Mouse (Mus musculus) erythroblast, embryonic 14.5 days (primary cell): Measurements from ENCODE around the gene Cdk8. TPM values are rescaled to one million over a fixed set of nuclear protein-coding genes. Genes with fewer than 3 reads are reported as not detected.

Experiments used
- H3K27me3 ChIP-seq: 2 replicates; pipeline ENCODE4 v1.6.1; 2012; ENCODE audit warnings: inconsistent platforms; ENCODE audit not compliant: control insufficient read depth
- H3K36me3 ChIP-seq: 2 replicates; pipeline ENCODE4 v1.6.1; 2012; ENCODE audit warnings: mild to moderate bottlenecking, inconsistent platforms; ENCODE audit not compliant: control insufficient read depth
- H3K4me1 ChIP-seq: 2 replicates; pipeline ENCODE4 v1.6.1; 2012; ENCODE audit warnings: inconsistent platforms; ENCODE audit not compliant: control insufficient read depth
- H3K4me3 ChIP-seq: replicated peaks from 2 replicates; pipeline ENCODE3; 2012; ENCODE audit warnings: moderate library complexity, mild to moderate bottlenecking, inconsistent platforms
- H3K9me3 ChIP-seq: 2 replicates; pipeline ENCODE4 v1.6.1; 2012; ENCODE audit warnings: low read length, inconsistent platforms, mixed read lengths; ENCODE audit not compliant: control insufficient read depth
- GATA1 ChIP-seq: IDR thresholded peaks from 2 replicates; pipeline ENCODE4 v1.6.1; 2012; ENCODE audit warnings: low read length, inconsistent platforms, mixed read lengths
- TAL1 ChIP-seq: IDR thresholded peaks from 3 replicates; pipeline ENCODE4 v1.6.1; 2012; ENCODE audit warnings: low read length, inconsistent platforms, mixed read lengths
- polyA plus RNA-seq: library from polyadenylated mRNA; stranded (reverse); fragments of >175 nt; gene quantifications from 2 replicates; pipeline ENCODE4 v1.2.3, GENCODE M21; 2012

Gene Cdk8
- polyA plus RNA-seq, 1 experiment: 11.8 TPM

DNA sequence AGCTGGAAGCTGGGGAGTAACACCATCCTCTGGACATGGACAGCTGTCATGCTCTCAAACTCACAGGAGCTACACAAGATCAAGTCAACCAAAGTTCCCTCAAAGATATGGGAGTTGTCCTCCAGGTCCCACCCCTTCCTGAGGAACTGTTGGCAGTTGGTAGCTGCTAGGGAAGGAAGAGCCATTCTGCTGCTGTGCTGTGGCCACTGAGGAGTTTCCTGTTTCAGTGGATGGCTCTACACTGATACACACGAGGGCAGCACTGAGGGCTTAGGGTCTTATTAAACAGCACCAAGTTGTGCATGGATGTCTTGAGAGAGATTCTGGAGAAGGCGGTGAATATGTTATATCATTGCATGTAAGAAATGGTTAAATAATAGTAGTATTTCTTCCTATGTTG is 31.5 kb upstream of the Cdk8 start:
- H3K27me3 ChIP-seq: no peaks in the 10 kb centered on the region
- TF ChIP-seq GATA1: no peak
- no peak for TF ChIP-seq TAL1

DNA sequence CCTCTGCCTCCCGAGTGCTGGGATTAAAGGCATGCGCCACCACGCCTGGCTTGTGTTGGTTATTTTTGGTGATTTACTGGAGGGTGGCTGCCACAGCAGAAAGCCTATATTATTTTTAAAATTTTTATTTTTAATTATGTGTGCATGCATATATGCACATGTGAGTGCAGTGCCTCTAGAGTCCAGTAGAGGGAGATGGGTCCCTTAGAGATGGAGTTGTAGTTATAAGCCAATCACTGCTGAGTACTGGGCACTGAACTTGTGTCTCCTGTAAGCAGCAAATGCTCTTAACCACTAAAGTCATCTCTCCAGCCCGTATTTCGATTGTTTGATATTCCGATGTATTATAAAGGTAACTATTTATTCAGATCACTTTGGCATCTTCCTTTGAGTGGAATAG is 30.4 kb upstream of the Cdk8 start:
- peaks cover 36% of the 10 kb centered on the region for H3K36me3 ChIP-seq
- H3K9me3 ChIP-seq: peaks cover 3% of the 10 kb centered on the region
- no peaks in the 10 kb centered on the region for H3K4me1 ChIP-seq
- TF ChIP-seq GATA1 (no peak), TAL1 (no peak)
- H3K27me3 ChIP-seq: no peaks in the 10 kb centered on the region
- H3K4me3 ChIP-seq: no peak overlapping the region

More for the DNA sequence above, 31.5 kb upstream of the Cdk8 start:
- Histone ChIP-seq H3K4me3 (no peak overlapping the region), H3K4me1 (no peaks in the 10 kb centered on the region), H3K36me3 (peaks cover 25% of the 10 kb centered on the region), H3K9me3 (peaks cover 3% of the 10 kb centered on the region)

DNA sequence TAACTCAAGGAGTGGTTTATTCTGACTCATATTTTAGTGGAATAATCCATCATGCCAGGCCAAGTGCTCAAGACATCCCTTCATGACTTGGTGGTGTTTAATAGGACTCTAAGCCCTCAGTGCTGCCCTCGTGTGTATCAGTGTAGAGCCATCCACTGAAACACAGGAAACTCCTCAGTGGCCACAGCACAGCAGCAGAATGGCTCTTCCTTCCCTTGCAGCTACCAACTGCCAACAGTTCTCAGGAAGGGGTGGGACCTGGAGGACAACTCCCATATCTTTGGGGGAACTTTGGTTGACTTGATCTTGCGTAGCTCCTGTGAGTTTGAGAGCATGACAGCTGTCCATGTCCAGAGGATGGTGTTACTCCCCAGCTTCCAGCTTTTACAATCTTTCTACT is 27.1 kb upstream of the Cdk8 start:
- Histone ChIP-seq H3K36me3 (peaks cover 69% of the 10 kb centered on the region), H3K9me3 (peaks cover 3% of the 10 kb centered on the region), H3K4me1 (no peaks in the 10 kb centered on the region), H3K4me3 (no peak overlapping the region), H3K27me3 (no peaks in the 10 kb centered on the region)
- TF ChIP-seq GATA1: no peak
- no peak for TF ChIP-seq TAL1

DNA sequence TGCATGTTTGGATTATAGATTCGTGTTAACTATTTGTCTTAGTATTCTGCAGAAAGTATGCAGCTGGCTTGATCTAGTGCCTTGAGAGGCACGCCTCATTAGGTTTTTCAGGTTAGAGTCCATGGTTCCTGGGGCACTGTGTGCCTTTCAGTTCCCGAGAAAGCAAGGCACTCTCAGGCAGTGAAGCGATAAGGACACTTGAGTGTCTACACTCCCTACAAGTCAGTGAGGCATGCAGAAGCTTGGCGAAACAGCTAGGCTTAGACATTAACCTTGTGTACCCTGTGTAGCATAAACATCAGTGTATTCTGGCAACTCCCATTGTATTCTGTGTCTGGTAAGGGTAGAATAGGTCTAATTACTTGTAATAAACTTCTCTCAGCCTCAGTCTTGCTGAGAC is 25.5 kb upstream of the Cdk8 start:
- Histone ChIP-seq H3K4me1 (no peaks in the 10 kb centered on the region), H3K4me3 (no peak overlapping the region), H3K27me3 (no peaks in the 10 kb centered on the region), H3K9me3 (peaks cover 3% of the 10 kb centered on the region), H3K36me3 (peaks cover 84% of the 10 kb centered on the region)
- TF ChIP-seq TAL1 (no peak), GATA1 (no peak)

DNA sequence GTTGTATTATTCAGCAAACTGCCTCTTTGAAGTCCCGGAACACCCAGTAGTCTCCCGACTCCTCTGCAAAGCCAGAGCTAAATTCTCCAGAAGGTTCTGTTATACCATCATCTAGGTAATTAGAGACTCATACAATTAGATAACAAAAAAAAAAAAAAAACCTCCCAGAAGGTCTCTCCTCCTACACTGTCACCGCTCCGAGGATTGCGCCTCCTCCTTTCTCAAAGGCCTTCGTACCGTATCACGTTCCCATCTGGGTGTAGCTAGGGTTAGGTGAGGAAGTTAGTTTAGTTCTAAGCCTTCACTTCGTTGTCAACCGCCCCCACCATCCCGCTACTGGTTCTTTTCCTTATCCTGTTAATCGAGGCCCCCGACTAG is 10.5 kb upstream of the Cdk8 start:
- Histone ChIP-seq H3K27me3 (no peaks in the 10 kb centered on the region), H3K4me3 (peak overlapping the region; percentile 94), H3K4me1 (peaks cover 30% of the 10 kb centered on the region), H3K36me3 (peaks cover 40% of the 10 kb centered on the region), H3K9me3 (no peaks in the 10 kb centered on the region)
- TF ChIP-seq TAL1: no peak
- TF ChIP-seq GATA1: peak; percentile 46; the same call in 1 of the 2 replicates

DNA sequence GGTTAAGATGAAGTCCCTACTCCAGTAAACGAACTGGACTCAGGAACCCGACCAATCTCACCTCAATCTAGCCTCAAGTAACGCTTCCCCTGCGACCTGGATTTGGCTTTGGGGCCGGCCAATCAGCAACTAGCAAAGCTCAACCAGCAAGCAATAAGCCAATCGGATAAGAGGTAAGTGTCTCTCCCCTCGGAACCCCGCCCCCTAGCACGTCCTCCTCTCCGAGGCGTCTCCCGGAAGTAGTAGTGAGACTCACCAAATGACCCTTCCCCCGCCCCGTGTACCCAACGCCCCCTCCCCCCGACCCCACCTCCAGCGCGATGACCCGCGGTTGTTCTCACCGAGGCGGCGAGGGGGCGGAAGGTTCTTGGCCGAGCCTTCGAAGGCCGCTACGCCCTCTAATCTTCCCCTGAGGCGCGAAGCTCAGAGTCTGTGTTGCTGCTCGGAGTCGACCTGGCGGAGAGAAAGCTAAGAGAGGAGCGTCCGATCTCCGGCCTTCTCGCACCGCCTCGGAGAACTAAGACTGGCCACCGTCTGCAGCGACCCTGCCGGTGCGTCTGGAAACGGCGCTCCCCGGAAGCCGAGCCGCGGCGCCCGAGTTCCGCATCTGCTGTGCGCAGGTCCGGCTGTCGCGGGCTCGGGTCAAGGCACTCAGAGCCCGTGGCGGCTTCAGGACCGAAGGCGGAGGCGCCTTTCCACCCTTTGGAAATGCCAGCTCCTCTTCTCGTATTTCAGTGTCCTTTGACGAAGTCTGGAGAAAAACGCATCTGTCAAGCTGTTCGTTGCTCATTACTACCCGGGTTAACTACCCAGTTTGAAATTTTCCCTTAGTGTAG is 9.9 kb upstream of the Cdk8 start, which contains the start of gene Rnf6:
Rnf6 (minus strand) TSS at position 677 of the 836 bp plus-strand sequence.
- H3K9me3 ChIP-seq: no peaks in the 10 kb centered on the region
- H3K4me3 ChIP-seq: peak within 1 kb of the TSS; percentile 94
- no peaks in the 10 kb centered on the region for H3K27me3 ChIP-seq
- H3K4me1 ChIP-seq: peaks cover 29% of the 10 kb centered on the region
- TF ChIP-seq TAL1: no peak
- TF ChIP-seq GATA1: no peak; the same call in 1 of the 2 replicates
- peaks cover 34% of the 10 kb centered on the region for H3K36me3 ChIP-seq

DNA sequence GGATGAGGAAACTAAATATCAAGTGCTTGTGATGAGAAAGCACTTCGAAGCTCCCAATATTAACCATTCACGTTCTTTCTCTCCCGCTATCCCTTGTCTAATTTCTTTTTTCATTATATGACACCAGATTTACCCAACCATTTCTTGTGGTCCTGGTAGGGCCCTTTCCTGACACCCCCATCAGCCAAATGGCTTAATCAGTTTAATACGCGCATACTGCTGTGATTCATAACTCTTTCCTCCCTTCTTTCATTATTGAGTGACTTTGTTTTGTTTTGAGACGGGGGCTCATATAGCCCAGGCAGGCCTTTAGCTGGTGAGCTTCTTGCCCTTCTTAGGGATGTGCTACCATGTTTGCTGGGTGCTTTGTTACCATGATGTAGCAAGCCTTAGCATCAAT is 9.3 kb upstream of the Cdk8 start:
- Histone ChIP-seq H3K4me3 (peak overlapping the region; percentile 94), H3K27me3 (no peaks in the 10 kb centered on the region), H3K4me1 (peaks cover 29% of the 10 kb centered on the region), H3K36me3 (peaks cover 30% of the 10 kb centered on the region), H3K9me3 (no peaks in the 10 kb centered on the region)
- no peak for TF ChIP-seq TAL1
- no peak for TF ChIP-seq GATA1

DNA sequence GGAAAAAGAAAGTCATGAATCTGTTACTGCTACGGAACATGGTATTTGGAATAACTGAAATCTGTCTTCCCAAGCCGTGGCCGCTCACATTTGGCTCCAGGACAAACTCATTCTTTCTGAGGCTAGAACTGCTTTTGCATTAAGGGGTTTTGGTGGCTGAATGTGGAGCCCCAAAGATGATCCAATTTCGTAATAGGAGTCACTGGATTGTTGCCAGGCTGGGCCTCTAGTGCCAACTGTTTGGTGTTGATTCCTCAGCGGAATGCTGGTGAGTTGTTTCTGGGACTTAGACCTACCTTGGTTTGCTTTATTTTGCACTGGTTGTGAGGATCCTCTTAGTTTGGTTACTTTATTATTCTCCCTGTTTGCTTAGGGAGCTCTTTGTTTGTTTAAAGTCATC is 7.2 kb upstream of the Cdk8 start:
- H3K9me3 ChIP-seq: no peaks in the 10 kb centered on the region
- no peak for TF ChIP-seq TAL1
- no peak for TF ChIP-seq GATA1
- peaks cover 25% of the 10 kb centered on the region for H3K4me1 ChIP-seq
- H3K36me3 ChIP-seq: peaks cover 10% of the 10 kb centered on the region
- no peak overlapping the region for H3K4me3 ChIP-seq
- peaks cover 2% of the 10 kb centered on the region; the same call in 1 of the 2 replicates for H3K27me3 ChIP-seq

DNA sequence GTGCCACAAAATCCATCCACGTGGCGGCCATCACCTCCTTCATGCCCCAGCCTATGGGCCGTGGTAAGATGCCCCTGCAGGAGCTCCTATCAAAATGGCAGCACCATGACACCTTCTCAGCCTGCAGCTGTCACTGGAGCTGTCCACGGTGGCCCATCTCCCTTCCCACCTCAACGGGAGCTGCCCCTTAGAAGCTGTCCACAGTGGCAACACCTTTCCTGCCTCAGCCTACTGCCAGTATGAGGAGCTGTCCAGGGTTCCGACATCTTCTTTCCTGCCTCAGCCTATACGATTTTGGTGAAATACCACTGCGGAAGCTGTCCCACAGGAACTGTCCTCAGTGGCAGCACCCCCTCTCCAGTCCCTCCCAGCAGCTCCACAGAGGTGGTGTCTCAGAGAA is 3.5 kb upstream of the Cdk8 start:
- no peaks in the 10 kb centered on the region for H3K36me3 ChIP-seq
- TF ChIP-seq TAL1 (no peak), GATA1 (no peak)
- no peak overlapping the region for H3K4me3 ChIP-seq
- peaks cover 13% of the 10 kb centered on the region for H3K4me1 ChIP-seq
- H3K9me3 ChIP-seq: no peaks in the 10 kb centered on the region
- peaks cover 5% of the 10 kb centered on the region for H3K27me3 ChIP-seq
